Mouse (Mus musculus) kidney, postnatal 0 days (tissue): ENCODE data around the gene Peli3. TPM values are rescaled to one million over a fixed set of nuclear protein-coding genes. Genes with fewer than 3 reads are reported as not detected.
"Not testable (repeated sequence)": the region's sequence is repeated elsewhere in the genome, so short reads cannot be mapped to it uniquely, and the experiment has no call there.

Source experiments
- ATAC-seq: fragments of 200-750 bp; cut with Nextera tagmentation; replicated peaks from 2 replicates; pipeline ENCODE4 v1.8.0; 2017; ENCODE audit warnings: low read depth, moderate number of reproducible peaks, moderate TSS enrichment, moderate library complexity; ENCODE audit not compliant: low FRiP score
- DNase-seq: peaks from one replicate; pipeline ENCODE4 v3.0.0-alpha.2; 2016; ENCODE audit warnings: low spot score
- H3K27ac ChIP-seq: fragments of 300-500 bp; sonication (generic); 2 replicates; pipeline ENCODE4 v1.5.1; 2014; ENCODE audit warnings: mild to moderate bottlenecking
- H3K27me3 ChIP-seq: fragments of 300-500 bp; sonication (generic); 2 replicates; pipeline ENCODE4 v1.6.1; 2014; ENCODE audit warnings: low read length, mixed read lengths; ENCODE audit not compliant: insufficient read depth
- H3K36me3 ChIP-seq: fragments of 300-500 bp; sonication (generic); 2 replicates; pipeline ENCODE4 v1.6.1; 2014; ENCODE audit warnings: low read length, mixed read lengths; ENCODE audit not compliant: insufficient read depth
- H3K4me1 ChIP-seq: fragments of 300-500 bp; sonication (generic); replicated peaks from 2 replicates; pipeline ENCODE4 v1.6.1; 2014; ENCODE audit warnings: antibody characterized with exemption, low read length, mixed read lengths; ENCODE audit not compliant: insufficient read depth
- H3K4me2 ChIP-seq: fragments of 300-500 bp; sonication (generic); 2 replicates; pipeline ENCODE4 v1.6.1; 2014; ENCODE audit warnings: mild to moderate bottlenecking, low read length, moderate library complexity, mixed read lengths
- H3K4me3 ChIP-seq: fragments of 300-500 bp; sonication (generic); replicated peaks from 2 replicates; pipeline ENCODE4 v1.5.1; 2014; ENCODE audit warnings: low read depth, low read length
- H3K9ac ChIP-seq: fragments of 300-500 bp; sonication (generic); 2 replicates; pipeline ENCODE4 v1.6.1; 2014; ENCODE audit warnings: low read depth, low read length
- H3K9me3 ChIP-seq: fragments of 300-500 bp; sonication (generic); replicated peaks from 2 replicates; pipeline ENCODE4 v1.6.1; 2016; ENCODE audit warnings: low read length, inconsistent platforms, mixed read lengths
- CTCF ChIP-seq: IDR thresholded peaks from 2 replicates; pipeline ENCODE4 v1.5.1; 2016; ENCODE audit warnings: antibody characterized with exemption, low read depth, mild to moderate bottlenecking, moderate library complexity
- WGBS: fragments of 180-500 bp; shearing (Covaris S2); extraction: QIAGEN DNeasy Blood & Tissue Kit; methylation state at CpG from one replicate; pipeline ENCODE4 v1.1.7; 2014; 5-methylcytosine and 5-hydroxymethylcytosine counted together
- polyA plus RNA-seq: library from polyadenylated mRNA; unstranded; fragments of >200 nt; fragmentation: Nextera tagmentation; extraction: Ambion mirVana; gene quantifications from 2 replicates; pipeline ENCODE4 v1.2.1, GENCODE M21; 2015

Peli3 gene
- polyA plus RNA-seq, 1 experiment from 2014 or later = 1.9 TPM

DNA sequence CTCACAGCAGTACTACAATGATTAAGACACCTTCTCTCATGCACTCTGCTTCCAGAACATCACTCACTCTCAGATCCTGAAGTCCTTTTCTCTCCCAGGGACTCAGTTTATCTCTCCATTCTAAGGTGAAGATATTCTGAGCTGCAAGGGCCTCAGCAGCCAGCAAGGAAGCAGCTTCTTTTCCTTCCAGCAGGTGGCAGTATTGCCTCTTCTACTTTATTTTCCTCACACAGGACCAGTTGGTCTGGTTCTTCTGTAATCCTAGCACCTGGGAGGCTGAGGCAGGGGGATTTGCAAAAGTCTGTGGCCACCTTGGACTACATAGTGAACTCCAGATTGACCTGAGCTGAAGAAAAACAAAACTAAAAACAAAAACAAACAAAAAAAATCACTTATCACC lies 38.8 kb upstream of the Peli3 start:
- ATAC-seq = no peak
- H3K36me3 ChIP-seq = no peaks in the 10 kb centered on the region
- peak; percentile 80 for TF ChIP-seq CTCF
- H3K27me3 ChIP-seq = 0 out of 2 replicates have a peak, but pooled peaks cover 3% of the 10 kb centered on the region
- H3K27ac ChIP-seq = no peak overlapping the region
- no peaks in the 10 kb centered on the region for H3K4me1 ChIP-seq
- no peak overlapping the region for H3K4me2 ChIP-seq
- H3K4me3 ChIP-seq = no peak overlapping the region
- DNase-seq = peak; percentile 74
- no peak overlapping the region for H3K9ac ChIP-seq
- H3K9me3 ChIP-seq = no peaks in the 10 kb centered on the region

- Histone ChIP-seq H3K4me2 (no peak overlapping the region), H3K9me3 (no peaks in the 10 kb centered on the region), H3K4me3 (no peak overlapping the region), H3K36me3 (peaks cover 18% of the 10 kb centered on the region), H3K27ac (no peak overlapping the region), H3K27me3 (no peaks in the 10 kb centered on the region), H3K9ac (no peak overlapping the region), H3K4me1 (no peaks in the 10 kb centered on the region)
- peak; percentile 18 for DNase-seq
- ATAC-seq = no peak
- TF ChIP-seq CTCF = peak; percentile 61
- 77% methylated on average over 2 of the region's 2 CpGs for WGBS
Measured at GRCm38 (mm10) chr19:4968236-4968635, 25.3 kb upstream of the Peli3 start.

GRCm38 (mm10) chr19:4961928-4962601 lies 19.1 kb upstream of the Peli3 start, which contains the start of gene Mrpl11:
TSS of gene Mrpl11 (plus strand) at chr19:4962147.
- peak within 1 kb of the TSS; percentile 79 for H3K27ac ChIP-seq
- H3K9ac ChIP-seq = peak within 1 kb of the TSS; percentile 75
- under 1% methylated on average over 34 of the region's 34 CpGs for WGBS
- ATAC-seq (peak; percentile 93), DNase-seq (peak; percentile 97)
- H3K4me2 ChIP-seq = peak within 1 kb of the TSS; percentile 79
- no peaks in the 10 kb centered on the region for H3K9me3 ChIP-seq
- peaks cover 6% of the 10 kb centered on the region; the same call in 1 of the 2 replicates for H3K4me1 ChIP-seq
- no peaks in the 10 kb centered on the region for H3K27me3 ChIP-seq
- peaks cover 18% of the 10 kb centered on the region for H3K36me3 ChIP-seq
- peak; percentile 93 for TF ChIP-seq CTCF
- H3K4me3 ChIP-seq = peak within 1 kb of the TSS; percentile 68

DNA sequence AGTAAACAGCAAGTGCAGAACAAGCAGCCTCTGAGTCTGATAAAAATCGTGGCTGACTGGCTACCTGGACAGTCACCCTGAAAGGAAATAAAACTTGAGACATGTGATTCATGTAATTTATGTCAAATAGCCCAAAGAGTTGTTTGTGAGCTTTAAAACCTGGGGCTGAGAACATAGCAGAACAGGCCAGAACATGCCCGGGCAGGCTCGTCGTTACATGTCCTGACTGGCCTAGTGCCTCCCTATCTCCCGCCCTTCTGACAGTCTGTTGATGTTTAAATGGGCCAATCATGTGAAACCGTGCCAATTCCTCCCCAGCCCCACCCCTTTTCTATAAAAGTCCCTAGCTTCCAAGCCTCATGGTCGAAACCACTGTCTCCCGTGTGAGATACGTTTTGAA lies 5.7 kb upstream of the Peli3 start:
- 53% methylated on average over 9 of the region's 9 CpGs for WGBS
- ATAC-seq, H3K27ac ChIP-seq, H3K4me3 ChIP-seq, H3K9me3 ChIP-seq, H3K36me3 ChIP-seq, H3K4me2 ChIP-seq, H3K4me1 ChIP-seq, DNase-seq, H3K9ac ChIP-seq, H3K27me3 ChIP-seq: not testable (repeated sequence)

DNA sequence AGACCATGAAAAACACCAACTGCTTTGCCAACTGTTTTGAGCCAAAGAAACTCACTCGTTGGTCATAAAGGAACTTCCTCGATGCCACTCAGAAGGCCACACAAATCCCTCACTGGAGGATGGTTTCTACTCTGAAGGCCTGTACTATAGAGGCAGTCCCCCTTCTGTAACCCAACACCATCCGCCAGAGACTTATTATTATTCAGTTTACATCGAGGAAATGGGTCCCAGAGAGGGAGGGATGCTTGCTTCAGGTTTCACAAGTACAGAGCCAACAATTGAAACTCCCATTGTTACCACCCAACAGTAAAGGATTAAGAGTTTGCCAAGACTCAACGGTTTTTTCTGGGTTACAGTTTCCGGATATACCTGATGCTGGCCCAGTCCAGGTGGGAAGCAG lies 2.6 kb upstream of the Peli3 start:
- WGBS = 35% methylated on average over 6 of the region's 6 CpGs
- H3K4me1 ChIP-seq = peaks cover 5% of the 10 kb centered on the region; the same call in 1 of the 2 replicates
- DNase-seq = no peak

DNA sequence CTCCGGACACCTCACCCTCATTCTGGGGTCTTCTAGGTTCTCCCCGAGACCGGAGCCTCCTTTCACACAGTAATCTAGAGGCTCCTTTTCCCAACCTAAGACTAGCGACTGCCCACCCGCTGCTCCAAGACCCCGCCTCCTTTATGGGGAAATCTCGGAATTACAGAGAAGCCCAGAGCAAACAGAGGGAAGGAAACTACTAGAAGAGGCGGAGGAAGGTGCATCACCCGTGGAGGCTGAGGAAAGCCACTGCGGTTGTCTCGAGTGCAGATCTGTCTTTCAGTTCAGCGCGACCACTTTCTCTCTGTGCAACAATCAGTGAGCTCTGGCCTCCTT lies 294 bp upstream of the Peli3 start:
- Histone ChIP-seq H3K4me2 (peak overlapping the region; percentile 100), H3K9ac (peak overlapping the region; percentile 57; the same call in 1 of the 2 replicates), H3K36me3 (no peaks in the 10 kb centered on the region), H3K4me3 (peak overlapping the region; percentile 62), H3K9me3 (no peaks in the 10 kb centered on the region), H3K27ac (no peak overlapping the region), H3K27me3 (no peaks in the 10 kb centered on the region), H3K4me1 (peaks cover 5% of the 10 kb centered on the region; the same call in 1 of the 2 replicates)
- ATAC-seq (peak; percentile 40), DNase-seq (no peak)
- TF ChIP-seq CTCF = no peak
- 5% methylated on average over 13 of the region's 13 CpGs for WGBS

More for the DNA sequence above, 2.6 kb upstream of the Peli3 start:
- H3K9ac ChIP-seq = no peak overlapping the region
- no peak overlapping the region for H3K4me2 ChIP-seq
- H3K27ac ChIP-seq = no peak overlapping the region
- no peak for ATAC-seq
- H3K36me3 ChIP-seq = no peaks in the 10 kb centered on the region
- H3K4me3 ChIP-seq = no peak overlapping the region
- no peaks in the 10 kb centered on the region for H3K27me3 ChIP-seq
- no peak for TF ChIP-seq CTCF
- no peaks in the 10 kb centered on the region for H3K9me3 ChIP-seq
